Mouse (Mus musculus) limb, embryonic 13.5 days (tissue): ENCODE results near the gene Arhgap32. TPM values are rescaled to one million over a fixed set of nuclear protein-coding genes. Genes with fewer than 3 reads are reported as not detected.

ENCODE experiments used
- ATAC-seq: fragments of 200-750 bp; cut with Nextera tagmentation; 2 replicates; pipeline ENCODE4 v1.8.0; 2017; ENCODE audit warnings: low read depth, moderate number of reproducible peaks, moderate TSS enrichment; ENCODE audit not compliant: low FRiP score
- H3K27ac ChIP-seq: fragments of 300-500 bp; sonication (generic); 2 replicates; pipeline ENCODE4 v1.5.1; 2015; ENCODE audit warnings: inconsistent platforms, mild to moderate bottlenecking, moderate library complexity
- H3K27me3 ChIP-seq: fragments of 300-500 bp; sonication (generic); 2 replicates; pipeline ENCODE4 v1.6.1; 2015; ENCODE audit warnings: mild to moderate bottlenecking, inconsistent platforms
- H3K36me3 ChIP-seq: fragments of 300-500 bp; sonication (generic); 2 replicates; pipeline ENCODE4 v1.6.1; 2015; ENCODE audit warnings: inconsistent platforms, mild to moderate bottlenecking, moderate library complexity
- H3K4me1 ChIP-seq: fragments of 300-500 bp; sonication (generic); 2 replicates; pipeline ENCODE4 v1.6.1; 2015; ENCODE audit warnings: inconsistent platforms
- H3K4me2 ChIP-seq: fragments of 300-500 bp; sonication (generic); replicated peaks from 2 replicates; pipeline ENCODE4 v1.6.1; 2015; ENCODE audit warnings: inconsistent platforms, mild to moderate bottlenecking, moderate library complexity
- H3K4me3 ChIP-seq: fragments of 300-500 bp; sonication (generic); 2 replicates; pipeline ENCODE4 v1.5.1; 2015; ENCODE audit warnings: moderate library complexity, mild to moderate bottlenecking, inconsistent platforms
- H3K9ac ChIP-seq: fragments of 300-500 bp; sonication (generic); 2 replicates; pipeline ENCODE4 v1.6.1; 2015; ENCODE audit warnings: mild to moderate bottlenecking, inconsistent platforms
- H3K9me3 ChIP-seq: fragments of 300-500 bp; sonication (generic); 2 replicates; pipeline ENCODE4 v1.6.1; 2016; ENCODE audit warnings: inconsistent platforms
- WGBS: fragments of 180-500 bp; shearing (Covaris S2); methylation state at CpG from one replicate; pipeline ENCODE4 v1.1.7; 2015; 5-methylcytosine and 5-hydroxymethylcytosine counted together
- microRNA-seq: library from miRNA; unstranded; fragments of <30 nt; microRNA quantifications from one replicate; pipeline ENCODE4, GENCODE M21; 2016
- polyA plus RNA-seq: library from polyadenylated mRNA; unstranded; fragments of >200 nt; fragmentation: Nextera tagmentation; extraction: Ambion mirVana; gene quantifications from 2 replicates; pipeline ENCODE4 v1.2.1, GENCODE M21; 2015

Arhgap32 gene
- polyA plus RNA-seq, 1 experiment from 2014 or later: 6.6 TPM

GRCm38 (mm10) chr9:32295061-32295800 is 179.3 kb downstream of the Arhgap32 start:
- no peak overlapping the region for H3K4me3 ChIP-seq
- H3K9me3 ChIP-seq: no peaks in the 10 kb centered on the region
- no peaks in the 10 kb centered on the region for H3K4me1 ChIP-seq
- no peaks in the 10 kb centered on the region for H3K36me3 ChIP-seq
- ATAC-seq: no peak
- 90% methylated on average over 9 of the region's 9 CpGs for WGBS
- no peak overlapping the region for H3K4me2 ChIP-seq
- no peaks in the 10 kb centered on the region for H3K27me3 ChIP-seq
- H3K9ac ChIP-seq: no peak overlapping the region
- H3K27ac ChIP-seq: no peak overlapping the region

- H3K27me3 ChIP-seq: no peaks in the 10 kb centered on the region
- no peaks in the 10 kb centered on the region for H3K9me3 ChIP-seq
- no peak overlapping the region for H3K9ac ChIP-seq
- WGBS: 73% methylated on average over 13 of the region's 13 CpGs
- no peak overlapping the region for H3K4me3 ChIP-seq
- no peaks in the 10 kb centered on the region for H3K4me1 ChIP-seq
- H3K36me3 ChIP-seq: no peaks in the 10 kb centered on the region
- no peak overlapping the region for H3K4me2 ChIP-seq
- H3K27ac ChIP-seq: no peak overlapping the region
- no peak for ATAC-seq
Measured at GRCm38 (mm10) chr9:32302501-32303150, 186.7 kb downstream of the Arhgap32 start.

- H3K4me3 ChIP-seq: no peak overlapping the region
- peaks cover 8% of the 10 kb centered on the region; the same call in 1 of the 2 replicates for H3K4me1 ChIP-seq
- no peaks in the 10 kb centered on the region for H3K9me3 ChIP-seq
- peak overlapping the region; percentile 23; the same call in 1 of the 2 replicates for H3K4me2 ChIP-seq
- H3K36me3 ChIP-seq: no peaks in the 10 kb centered on the region
- 0 out of 2 replicates have a peak, but pooled peaks cover 5% of the 10 kb centered on the region for H3K27me3 ChIP-seq
- no peak overlapping the region for H3K9ac ChIP-seq
- no peak overlapping the region for H3K27ac ChIP-seq
- peak; percentile 61; the same call in 1 of the 2 replicates for ATAC-seq
- 36% methylated on average over 14 of the region's 14 CpGs for WGBS
Measured at GRCm38 (mm10) chr9:32311786-32312185, 195.8 kb downstream of the Arhgap32 start.

DNA sequence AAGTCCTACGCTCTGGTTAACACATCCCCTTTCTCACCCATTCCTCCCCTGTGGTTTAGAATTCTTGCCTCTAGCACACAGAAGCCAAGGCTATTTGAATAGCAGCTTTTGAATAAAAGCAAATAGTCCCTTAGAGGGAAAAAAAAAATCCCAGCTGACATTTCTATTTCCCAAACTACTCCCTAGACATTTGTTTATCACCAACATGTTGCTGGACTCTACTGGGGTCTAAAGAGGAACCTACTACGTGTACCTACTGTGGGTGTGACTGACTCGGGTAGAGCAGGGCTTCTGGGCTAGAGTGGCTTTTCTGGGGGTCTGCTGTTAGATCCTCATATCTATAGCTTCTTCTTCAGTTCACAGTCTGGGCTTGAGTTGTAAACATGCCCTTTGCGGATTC is 196.3 kb downstream of the Arhgap32 start:
- WGBS: 77% methylated on average over 4 of the region's 4 CpGs
- Histone ChIP-seq H3K9me3 (no peaks in the 10 kb centered on the region), H3K4me2 (peak overlapping the region; percentile 23; the same call in 1 of the 2 replicates), H3K27me3 (0 out of 2 replicates have a peak, but pooled peaks cover 5% of the 10 kb centered on the region), H3K27ac (no peak overlapping the region), H3K4me3 (no peak overlapping the region), H3K4me1 (peaks cover 8% of the 10 kb centered on the region; the same call in 1 of the 2 replicates), H3K36me3 (no peaks in the 10 kb centered on the region), H3K9ac (no peak overlapping the region)
- ATAC-seq: no peak

DNA sequence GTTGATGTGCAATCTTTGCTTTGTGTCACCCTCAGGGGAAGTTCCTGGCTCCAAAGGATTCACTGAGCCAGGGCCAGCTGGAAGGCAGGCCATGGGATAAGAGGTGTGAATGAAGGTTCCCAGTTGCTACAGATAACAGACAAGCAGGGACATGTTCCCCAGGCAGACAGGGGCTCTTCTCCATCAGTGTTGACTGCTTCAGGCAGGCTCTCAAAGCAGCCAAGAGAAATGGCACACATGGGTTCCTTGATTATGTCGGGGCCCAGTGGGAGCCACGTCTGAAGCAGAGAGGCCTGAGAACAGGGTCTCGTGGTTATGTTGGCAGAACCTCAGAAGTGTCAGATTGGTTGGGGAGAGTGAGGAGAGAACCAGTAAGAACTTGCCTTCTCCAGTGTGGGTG is 198.1 kb downstream of the Arhgap32 start:
- Histone ChIP-seq H3K9me3 (no peaks in the 10 kb centered on the region), H3K27ac (no peak overlapping the region), H3K4me1 (peaks cover 8% of the 10 kb centered on the region; the same call in 1 of the 2 replicates), H3K36me3 (no peaks in the 10 kb centered on the region), H3K27me3 (0 out of 2 replicates have a peak, but pooled peaks cover 5% of the 10 kb centered on the region), H3K9ac (no peak overlapping the region), H3K4me2 (no peak overlapping the region), H3K4me3 (no peak overlapping the region)
- WGBS: 60% methylated on average over 3 of the region's 3 CpGs
- ATAC-seq: no peak

DNA sequence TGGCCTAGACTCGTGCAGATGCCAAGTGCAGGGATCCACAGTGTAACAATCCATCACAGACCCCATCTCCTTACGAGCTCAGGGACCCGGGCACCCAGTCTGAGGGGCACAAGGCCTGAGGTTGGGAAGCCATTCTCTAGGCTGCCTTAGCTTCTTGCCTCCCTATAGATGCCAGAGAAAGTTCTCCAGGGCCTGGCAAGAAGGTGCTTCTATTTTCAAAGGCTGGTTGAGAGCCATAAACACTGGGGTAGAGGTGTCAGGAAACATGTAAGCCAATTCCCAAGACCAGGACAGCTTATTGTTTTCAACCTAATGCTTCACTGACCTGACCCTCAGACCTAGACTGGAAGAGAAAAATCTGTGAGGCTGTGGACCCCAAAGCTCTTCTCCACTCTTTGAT is 200.1 kb downstream of the Arhgap32 start:
- Histone ChIP-seq H3K4me1 (peaks cover 8% of the 10 kb centered on the region; the same call in 1 of the 2 replicates), H3K9ac (no peak overlapping the region), H3K4me3 (no peak overlapping the region), H3K4me2 (no peak overlapping the region), H3K27me3 (0 out of 2 replicates have a peak, but pooled peaks cover 5% of the 10 kb centered on the region), H3K27ac (no peak overlapping the region), H3K9me3 (no peaks in the 10 kb centered on the region), H3K36me3 (no peaks in the 10 kb centered on the region)
- 90% methylated on average over 3 of the region's 3 CpGs for WGBS
- no peak for ATAC-seq

Small RNA genes within 50 kb of the gene (microRNA-seq; reads per million reads assigned to microRNA genes)
- gene Gm44453: not detected

Other genes with a start within 250 kb of the Arhgap32 start
- 1.8 and 2.1 TPM in 2 replicates for gene Barx2, start 202.7 kb upstream of the Arhgap32 start, polyA plus RNA-seq
- 0.19 and 0.23 TPM in 2 replicates for gene Kcnj5, start 228.2 kb downstream of the Arhgap32 start, polyA plus RNA-seq